Mouse (Mus musculus) megakaryocyte, embryonic 14.5 days (primary cell): ENCODE measurements around the gene Leo1. TPM values are rescaled to one million over a fixed set of nuclear protein-coding genes. Genes with fewer than 3 reads are reported as not detected.
A peak's percentile ranks its signal among the peaks of the same experiment; 100 is the strongest.
"Not testable (repeated sequence)": the region's sequence is repeated elsewhere in the genome, so short reads cannot be mapped to it uniquely, and the experiment has no call there.

Experiments
- H3K27me3 ChIP-seq: replicated peaks from 2 replicates; pipeline ENCODE3; 2012; ENCODE audit warnings: inconsistent platforms
- H3K36me3 ChIP-seq: replicated peaks from 2 replicates; pipeline ENCODE3; 2012; ENCODE audit warnings: low read length, inconsistent platforms, mixed read lengths
- H3K4me1 ChIP-seq: 2 replicates; pipeline ENCODE4 v1.6.1; 2012; ENCODE audit warnings: inconsistent platforms
- H3K4me3 ChIP-seq: replicated peaks from 2 replicates; pipeline ENCODE3; 2012; ENCODE audit warnings: moderate library complexity, mild to moderate bottlenecking, inconsistent platforms
- H3K9me3 ChIP-seq: 2 replicates; pipeline ENCODE4 v1.6.1; 2012; ENCODE audit warnings: inconsistent platforms
- FLI1 ChIP-seq: IDR thresholded peaks from 2 replicates; pipeline ENCODE4 v1.6.1; 2012; ENCODE audit warnings: low read length, inconsistent platforms, mixed read lengths
- GATA1 ChIP-seq: IDR thresholded peaks from 3 replicates; pipeline ENCODE4 v1.6.1; 2012; ENCODE audit warnings: mixed read lengths, low read length, inconsistent platforms, borderline replicate concordance
- polyA plus RNA-seq: library from polyadenylated mRNA; stranded (reverse); fragments of >175 nt; gene quantifications from 2 replicates; pipeline ENCODE4 v1.2.3, GENCODE M21; 2012; ENCODE audit warnings: low replicate concordance; ENCODE audit not compliant: insufficient read depth

Gene Leo1
- polyA plus RNA-seq, 1 experiment = 17.0 TPM

DNA sequence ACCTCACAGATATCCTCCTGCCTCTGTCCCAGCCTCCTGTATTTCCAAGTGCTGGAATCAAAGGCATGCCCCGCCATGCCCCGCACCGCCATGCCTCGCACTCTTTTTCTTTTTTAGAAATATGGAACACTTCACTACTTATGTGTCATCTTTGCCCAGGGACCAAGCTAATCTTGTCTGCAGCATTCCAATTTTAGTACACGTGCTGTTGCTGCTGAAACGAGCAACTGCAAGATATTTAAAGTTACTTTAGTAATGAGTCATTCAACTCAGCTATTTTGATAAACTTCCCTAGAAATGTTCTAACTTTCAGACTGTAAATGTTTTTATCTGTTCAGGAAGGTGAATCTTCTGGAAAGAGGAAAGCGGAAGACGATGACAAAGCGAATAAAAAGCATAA lies 24.5 kb downstream of the Leo1 start:
- H3K36me3 ChIP-seq = peaks cover 80% of the 10 kb centered on the region

GRCm38 (mm10) chr9:75466641-75467040 lies 25.3 kb downstream of the Leo1 start:
- H3K36me3 ChIP-seq = peaks cover 80% of the 10 kb centered on the region
- peaks cover 47% of the 10 kb centered on the region for H3K4me1 ChIP-seq

More for the DNA sequence above, 24.5 kb downstream of the Leo1 start:
- peaks cover 47% of the 10 kb centered on the region for H3K4me1 ChIP-seq
- TF ChIP-seq GATA1 (no peak), FLI1 (no peak)
- no peaks in the 10 kb centered on the region for H3K27me3 ChIP-seq
- peak overlapping the region; percentile 42 for H3K4me3 ChIP-seq
- no peaks in the 10 kb centered on the region for H3K9me3 ChIP-seq

DNA sequence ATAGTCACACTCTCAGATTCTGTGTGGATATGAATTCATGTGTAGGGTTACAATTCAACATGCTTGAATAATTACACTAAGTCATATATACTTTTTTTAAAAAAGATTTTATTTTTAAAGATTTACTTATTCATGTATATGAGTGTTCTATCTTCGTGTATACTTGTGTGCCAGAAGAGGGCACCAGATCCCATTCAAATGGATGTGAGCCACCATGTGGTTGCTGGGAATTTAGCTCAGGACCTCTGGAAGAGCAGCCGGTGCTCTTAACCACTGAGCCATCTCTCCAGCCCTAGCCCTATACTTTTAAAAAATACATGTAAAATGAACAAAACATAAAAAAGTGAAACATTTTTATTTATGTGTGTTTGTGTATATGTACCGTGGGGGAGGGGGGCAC lies 26.3 kb downstream of the Leo1 start:
- Histone ChIP-seq H3K4me3 (no peak overlapping the region), H3K9me3 (no peaks in the 10 kb centered on the region), H3K4me1 (peaks cover 47% of the 10 kb centered on the region), H3K36me3 (peaks cover 80% of the 10 kb centered on the region), H3K27me3 (no peaks in the 10 kb centered on the region)
- TF ChIP-seq GATA1 = no peak
- TF ChIP-seq FLI1 = no peak

More at GRCm38 (mm10) chr9:75466641-75467040, 25.3 kb downstream of the Leo1 start:
- TF ChIP-seq FLI1 = no peak
- Histone ChIP-seq H3K27me3 (no peaks in the 10 kb centered on the region), H3K9me3 (no peaks in the 10 kb centered on the region), H3K4me3 (no peak overlapping the region)

DNA sequence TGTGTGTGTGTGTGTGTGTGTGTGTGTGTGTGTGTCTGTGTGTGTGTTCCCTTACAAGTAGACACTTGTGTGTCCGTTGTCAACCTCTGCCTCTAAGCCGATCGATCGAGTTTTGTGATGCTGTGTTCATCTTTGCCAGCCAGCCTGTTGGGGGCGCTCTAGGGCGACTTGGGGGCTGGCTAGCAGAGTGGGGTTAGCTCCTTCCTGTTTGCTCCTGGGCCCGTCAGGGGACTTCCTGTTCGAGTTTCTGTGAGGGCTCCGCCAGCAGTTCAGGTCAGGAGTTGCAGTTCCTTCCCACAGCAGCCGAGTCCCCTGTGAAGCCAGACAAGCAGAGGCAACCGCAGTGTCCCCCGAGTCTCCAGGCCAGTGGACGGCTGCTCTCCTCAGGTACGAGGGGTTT lies 27.0 kb downstream of the Leo1 start:
- peaks cover 44% of the 10 kb centered on the region for H3K4me1 ChIP-seq
- peaks cover 80% of the 10 kb centered on the region for H3K36me3 ChIP-seq
- H3K4me3 ChIP-seq = no peak overlapping the region
- H3K27me3 ChIP-seq = no peaks in the 10 kb centered on the region
- H3K9me3 ChIP-seq = no peaks in the 10 kb centered on the region
- TF ChIP-seq GATA1 (no peak), FLI1 (no peak)

GRCm38 (mm10) chr9:75477212-75477611 lies 35.9 kb downstream of the Leo1 start:
- H3K4me1 ChIP-seq = peaks cover 38% of the 10 kb centered on the region
- TF ChIP-seq GATA1 (no peak), FLI1 (no peak)
- peak overlapping the region; percentile 46 for H3K4me3 ChIP-seq
- no peaks in the 10 kb centered on the region for H3K9me3 ChIP-seq
- H3K27me3 ChIP-seq = no peaks in the 10 kb centered on the region
- peaks cover 71% of the 10 kb centered on the region for H3K36me3 ChIP-seq

DNA sequence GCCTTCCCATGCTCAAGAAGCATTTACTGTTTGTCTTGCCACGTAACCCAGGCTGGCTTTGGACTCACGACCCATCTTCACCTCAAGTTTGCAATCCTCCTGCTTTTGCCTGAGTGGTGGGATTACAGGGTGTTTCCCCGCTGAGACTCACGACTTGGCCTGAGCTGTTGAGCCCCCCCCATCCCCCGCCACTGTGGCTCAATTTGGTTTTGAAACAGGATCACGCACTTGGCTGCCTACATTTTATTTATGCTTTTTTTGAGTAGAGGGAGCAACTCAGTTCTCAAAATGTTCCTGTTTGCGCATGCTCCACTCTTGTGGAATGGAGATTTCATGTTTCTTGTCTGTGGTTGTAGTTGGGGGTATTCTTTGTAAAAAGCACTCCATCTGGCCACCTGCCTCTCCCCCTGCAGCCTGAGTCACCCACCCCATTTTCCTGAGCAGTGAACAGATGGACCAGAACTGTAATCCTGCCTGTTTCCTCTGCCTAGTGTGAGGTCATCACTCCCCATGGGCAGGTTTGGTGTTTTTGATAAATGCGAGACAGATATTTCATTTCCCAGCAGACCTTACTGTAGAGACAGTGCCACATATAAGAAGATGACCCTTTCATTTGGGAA lies 37.9 kb downstream of the Leo1 start:
- TF ChIP-seq GATA1 (no peak), FLI1 (no peak)
- Histone ChIP-seq H3K4me3 (no peak overlapping the region), H3K4me1 (peaks cover 48% of the 10 kb centered on the region), H3K9me3 (no peaks in the 10 kb centered on the region), H3K27me3 (peaks cover 6% of the 10 kb centered on the region), H3K36me3 (peaks cover 63% of the 10 kb centered on the region)

GRCm38 (mm10) chr9:75480536-75481075 lies 39.3 kb downstream of the Leo1 start:
- no peak for TF ChIP-seq GATA1
- no peak for TF ChIP-seq FLI1
- peaks cover 48% of the 10 kb centered on the region for H3K4me1 ChIP-seq

GRCm38 (mm10) chr9:75485231-75485630 lies 43.9 kb downstream of the Leo1 start:
- Histone ChIP-seq H3K36me3 (peaks cover 46% of the 10 kb centered on the region), H3K4me1 (peaks cover 22% of the 10 kb centered on the region), H3K27me3 (peaks cover 9% of the 10 kb centered on the region), H3K9me3 (peaks cover 9% of the 10 kb centered on the region), H3K4me3 (no peak overlapping the region)
- TF ChIP-seq FLI1 (no peak), GATA1 (no peak)

More at GRCm38 (mm10) chr9:75480536-75481075, 39.3 kb downstream of the Leo1 start:
- H3K36me3 ChIP-seq = peaks cover 68% of the 10 kb centered on the region
- H3K4me3 ChIP-seq = peak overlapping the region; percentile 33
- H3K27me3 ChIP-seq = peaks cover 6% of the 10 kb centered on the region
- H3K9me3 ChIP-seq = no peaks in the 10 kb centered on the region

- not testable (repeated sequence) for H3K4me3 ChIP-seq, H3K9me3 ChIP-seq, H3K4me1 ChIP-seq
- H3K36me3 ChIP-seq = peaks cover 25% of the 10 kb centered on the region
- peaks cover 13% of the 10 kb centered on the region for H3K27me3 ChIP-seq
These were observed 46.9 kb downstream of the Leo1 start for GRCm38 (mm10) chr9:75488255-75488654.

DNA sequence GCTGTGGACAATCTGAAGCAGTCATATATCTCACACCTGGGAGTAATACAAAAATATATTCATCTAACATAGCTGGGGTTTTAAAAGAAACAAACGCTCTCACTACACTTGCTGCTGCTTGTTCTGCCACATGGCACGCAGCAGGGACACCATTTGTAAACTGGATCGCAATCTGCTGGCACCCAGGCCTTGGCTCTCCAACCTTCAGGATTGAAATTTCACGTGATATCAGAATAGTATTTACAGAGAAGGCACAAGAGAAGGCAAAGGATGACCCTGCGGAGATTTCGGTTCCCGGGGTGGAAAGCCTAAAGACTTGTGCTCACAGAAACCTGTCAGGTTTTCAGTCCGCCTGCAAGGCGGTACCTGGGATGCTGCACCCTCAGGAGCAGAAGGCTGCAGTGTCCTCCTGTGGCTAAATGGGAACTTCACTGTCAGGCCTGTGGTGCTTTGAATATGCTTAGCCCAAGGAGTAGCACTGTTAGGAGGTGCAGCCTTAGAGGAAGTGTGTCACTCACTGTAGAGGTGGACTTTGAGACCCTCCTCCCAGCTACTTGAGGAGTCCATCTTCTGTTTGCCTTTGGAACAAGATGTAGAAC lies 53.2 kb downstream of the Leo1 start:
- Histone ChIP-seq H3K4me1 (peaks cover 10% of the 10 kb centered on the region), H3K4me3 (no peak overlapping the region), H3K27me3 (peaks cover 7% of the 10 kb centered on the region), H3K36me3 (peaks cover 40% of the 10 kb centered on the region), H3K9me3 (no peaks in the 10 kb centered on the region)
- TF ChIP-seq FLI1 (no peak), GATA1 (no peak)
